Mouse (Mus musculus) heart, postnatal 0 days (tissue): Measurements from ENCODE around the gene Tbx20.

Experiments used
- CTCF ChIP-seq: IDR thresholded peaks from 2 replicates; pipeline ENCODE4 v1.5.1; 2016; ENCODE audit warnings: antibody characterized with exemption, control low read depth, low read depth
- EP300 ChIP-seq: IDR thresholded peaks from 2 replicates; pipeline ENCODE4 v1.6.1; 2016; ENCODE audit warnings: antibody characterized with exemption, low read depth

GRCm38 (mm10) chr9:24772431-24773120, 1.5 kb downstream of the Tbx20 start:
- no peak for TF ChIP-seq CTCF
- no peak for TF ChIP-seq EP300
